Mouse (Mus musculus): ENCODE measurements around the gene Rnf26. TPM values are rescaled to one million over a fixed set of nuclear protein-coding genes. Genes with fewer than 3 reads are reported as not detected.

The Rnf26 gene
- 10 to 100 TPM; 31.1 to 33.1 TPM for total RNA-seq (2021)

DNA sequence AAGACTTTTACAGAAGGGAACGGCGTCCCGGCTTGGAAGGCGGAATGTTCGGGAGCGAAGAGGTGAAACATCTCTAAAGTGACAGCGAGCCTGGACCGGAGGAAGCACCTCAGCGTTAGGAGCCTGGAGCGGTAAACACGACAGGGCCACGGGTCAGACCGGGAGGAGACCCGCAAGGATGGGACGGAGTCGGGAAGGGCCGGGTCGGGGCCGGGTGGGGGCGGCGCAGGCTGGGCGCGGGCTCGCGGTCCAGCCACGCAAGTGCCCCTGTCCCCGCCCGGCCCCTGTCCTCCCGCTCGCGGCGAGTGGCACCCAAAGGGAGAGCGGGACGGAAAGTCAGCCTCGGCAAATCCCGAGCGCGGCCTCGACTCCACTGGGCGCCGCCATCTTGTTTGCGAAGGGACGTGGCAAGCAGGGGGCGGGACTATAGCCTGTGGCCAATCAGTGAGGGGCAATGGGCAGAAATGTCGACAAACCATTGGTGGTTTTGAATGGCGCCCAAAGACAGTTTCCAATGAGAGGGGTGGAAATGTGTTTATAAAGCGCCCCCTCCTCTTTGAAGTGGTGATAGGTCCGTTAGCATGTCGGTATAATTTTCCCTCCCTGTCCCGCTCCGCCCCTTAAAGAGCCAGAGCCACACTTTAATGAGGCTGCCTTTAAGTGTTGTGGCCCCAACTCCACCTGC, at the start of gene Rnf26, which contains the start of gene Gm49380:
Rnf26 (minus strand) TSS at position 413 of the 685 bp plus-strand sequence.
Gm49380 (minus strand) TSS at position 396 of the 685 bp plus-strand sequence.
- DNase-seq = peak; percentile 97
- intact Hi-C loops (cut with DNase I) = no loop called here

DNA sequence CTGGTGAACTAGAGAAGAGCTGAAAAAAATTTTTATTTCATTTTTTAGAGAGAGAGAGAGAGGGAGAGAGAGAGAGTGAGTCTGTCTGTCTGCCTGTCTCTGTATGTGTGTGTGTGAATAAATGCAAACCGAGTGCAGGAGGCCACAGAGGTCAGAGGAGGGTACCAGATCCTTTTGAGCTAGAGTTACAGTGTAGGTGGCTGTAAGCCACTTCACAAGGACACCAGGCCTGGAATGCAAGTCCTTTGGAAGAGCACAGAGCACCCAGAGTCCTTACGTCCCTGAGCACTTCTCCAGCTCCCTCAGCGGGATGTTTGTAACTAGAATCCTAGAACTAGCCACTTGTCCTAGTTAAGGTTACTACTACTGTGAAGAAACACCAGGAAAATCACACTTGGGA, 46.6 kb upstream of the Rnf26 start:
- intact Hi-C loops (cut with DNase I) = no loop called here
- no peak for DNase-seq

DNA sequence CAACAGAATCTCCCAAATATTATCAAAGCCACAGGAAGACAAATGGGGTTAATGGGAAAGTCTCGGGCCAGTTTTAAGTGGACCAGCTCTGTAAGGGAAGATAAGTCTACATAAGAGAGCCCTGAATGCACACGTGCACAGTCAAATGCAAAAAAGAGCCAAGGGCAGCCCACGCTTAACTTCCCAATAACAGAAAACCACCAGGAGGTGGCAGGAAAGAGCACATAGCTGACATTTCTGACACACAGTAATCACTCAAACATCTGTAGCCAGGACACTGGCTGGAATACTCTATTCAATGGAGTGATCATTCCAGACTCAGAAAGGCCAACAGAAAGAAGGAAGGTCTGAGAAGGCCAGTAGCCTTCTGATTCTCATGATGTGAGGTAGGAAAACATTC, 34.0 kb upstream of the Rnf26 start:
- DNase-seq = no peak
- intact Hi-C loops (cut with DNase I) = no loop called here

DNA sequence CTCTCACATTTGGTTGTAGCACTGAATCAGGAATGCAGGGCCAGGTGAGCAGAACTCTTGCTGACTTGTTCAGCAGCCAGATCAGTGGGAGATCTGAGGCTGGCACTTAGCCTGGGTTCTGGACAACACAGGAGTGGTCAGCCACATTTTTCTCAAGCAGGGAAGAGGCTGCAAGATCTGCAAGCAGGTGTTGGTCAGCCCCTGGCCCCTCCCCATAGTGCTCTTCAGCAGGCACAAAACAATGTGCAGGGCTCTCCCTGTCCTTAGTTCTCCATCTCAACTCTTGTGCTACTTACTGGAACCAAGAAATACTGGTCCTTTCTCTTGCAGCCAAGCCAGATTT, 31.4 kb upstream of the Rnf26 start:
- DNase-seq = peak; percentile 21
- intact Hi-C loops (cut with DNase I) = no loop called here

DNA sequence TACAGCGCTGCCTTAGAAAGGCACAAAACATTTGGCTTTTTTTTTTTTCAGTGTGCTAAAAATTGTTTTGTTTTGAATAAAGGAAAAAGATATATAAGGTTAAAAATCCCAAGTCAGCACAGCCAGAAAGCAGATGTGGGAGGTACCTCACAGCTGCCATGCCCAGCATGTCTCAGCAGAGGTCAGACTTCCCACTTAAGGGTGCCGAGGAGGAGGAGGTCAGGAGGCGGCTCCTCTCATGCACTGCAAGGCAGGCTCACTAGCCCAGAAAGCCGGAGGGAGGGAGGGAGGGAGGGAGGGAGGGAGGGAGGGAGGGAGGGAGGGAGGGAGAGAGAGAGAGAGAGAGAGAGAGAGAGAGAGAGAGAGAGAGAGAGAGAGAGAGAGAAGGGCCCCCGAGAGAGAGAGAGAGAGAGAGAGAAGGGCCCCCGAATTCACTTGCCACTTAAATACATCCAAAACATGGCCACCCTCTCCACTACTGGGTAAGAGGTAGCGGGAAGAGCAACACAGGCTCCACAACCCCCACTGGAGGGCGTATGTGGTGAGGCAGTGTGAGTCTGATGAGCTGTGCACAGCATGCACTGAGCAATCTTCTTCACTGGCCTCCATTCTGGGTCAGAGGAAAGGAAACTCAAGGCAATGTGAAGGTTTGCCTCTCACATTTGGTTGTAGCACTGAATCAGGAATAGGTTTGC, 30.9 kb upstream of the Rnf26 start:
- DNase-seq = no peak
- intact Hi-C loops (cut with DNase I) = no loop called here

DNA sequence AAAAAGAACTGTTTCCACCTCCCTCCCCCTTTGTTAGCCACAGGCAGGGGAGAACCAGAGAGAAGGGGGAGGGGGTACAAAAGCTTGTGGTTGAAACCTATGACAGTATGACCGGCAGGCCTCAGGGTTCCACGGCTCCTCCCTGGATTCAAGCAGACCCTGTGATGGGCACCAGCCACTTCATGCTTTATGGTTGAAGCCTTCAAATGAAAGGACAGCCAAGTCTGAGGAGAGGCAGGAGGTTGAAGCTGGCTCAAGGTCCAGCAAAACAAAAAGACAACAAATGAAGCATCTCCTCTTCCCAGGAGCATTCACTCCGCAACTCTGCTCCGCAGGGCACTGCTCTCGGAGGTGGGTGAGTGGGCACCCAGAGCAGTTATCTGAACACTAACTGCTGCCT, 30.1 kb upstream of the Rnf26 start:
- intact Hi-C loops (cut with DNase I) = no loop called here
- DNase-seq = no peak

DNA sequence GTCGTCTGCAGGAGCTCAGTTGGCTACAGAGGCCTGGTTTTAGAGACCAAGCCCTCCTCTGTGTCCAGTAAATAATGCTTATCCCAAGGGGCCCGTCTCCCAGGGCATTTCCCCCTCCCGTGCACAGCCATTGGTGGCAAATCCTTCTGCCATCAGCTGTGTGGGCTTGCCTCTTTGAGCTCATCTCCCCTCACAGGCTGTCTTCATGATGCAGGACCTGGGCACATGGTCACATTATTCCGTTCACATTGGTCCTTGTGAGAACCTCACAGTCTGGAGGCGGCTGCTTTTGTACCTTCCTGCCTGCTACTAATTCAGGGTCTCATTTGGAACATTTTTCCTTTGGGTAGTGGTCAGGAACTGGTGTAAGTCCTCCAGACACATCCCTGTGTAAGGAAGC, 28.6 kb upstream of the Rnf26 start:
- intact Hi-C loops (cut with DNase I) = no loop called here
- no peak for DNase-seq

DNA sequence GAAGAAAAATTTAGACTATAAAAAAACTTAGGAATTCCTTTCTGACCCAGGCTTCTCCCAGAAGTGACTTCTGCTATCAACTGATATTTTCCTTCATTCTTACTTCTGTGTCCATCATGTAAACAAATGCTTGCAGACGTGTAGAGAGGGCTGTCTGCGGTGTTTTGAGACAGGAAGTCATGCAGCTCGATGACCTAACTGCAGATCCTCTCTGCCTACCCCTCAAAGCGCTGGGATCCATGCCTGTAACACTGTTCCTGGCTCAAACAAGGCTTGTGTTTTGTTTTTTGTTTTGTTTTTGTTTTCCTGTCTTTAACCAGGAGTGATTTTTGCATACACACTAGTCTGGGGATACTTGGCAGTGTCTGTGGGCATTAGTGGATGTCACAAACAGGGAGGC, 24.5 kb upstream of the Rnf26 start:
- intact Hi-C loops (cut with DNase I) = no loop called here
- DNase-seq = no peak

DNA sequence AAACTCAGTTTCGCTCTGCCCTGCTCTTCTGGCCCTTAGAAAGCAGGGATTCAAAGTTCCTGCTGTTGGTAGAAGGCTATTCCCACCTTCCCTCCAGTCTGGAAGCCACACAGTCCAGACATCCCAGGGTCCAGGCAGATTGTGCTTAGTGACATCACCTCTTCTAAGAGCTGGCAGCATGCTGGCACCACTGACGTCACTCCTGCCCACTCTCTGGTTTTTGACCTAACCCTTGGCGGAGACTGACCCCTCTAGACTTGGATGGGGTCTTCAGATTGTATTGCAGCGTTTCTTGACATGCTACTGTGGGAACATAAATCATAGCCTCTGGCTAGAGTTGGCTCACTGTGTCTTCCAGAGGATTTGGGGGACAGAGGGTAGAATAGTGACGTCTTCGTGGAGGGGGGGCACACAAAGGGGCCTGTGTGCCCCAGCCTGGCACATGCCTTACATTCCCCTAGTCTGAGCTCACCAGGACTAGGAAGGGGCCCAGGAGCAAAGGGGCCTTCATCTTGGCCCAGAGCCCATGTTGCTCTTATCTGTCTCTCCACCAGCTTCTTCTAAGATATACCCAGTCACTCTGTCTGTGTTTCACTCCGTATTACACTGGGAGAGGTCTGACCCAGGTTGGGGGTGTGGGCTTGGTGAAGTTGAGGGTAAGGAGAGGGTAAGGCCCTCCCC, 22.6 kb upstream of the Rnf26 start:
- intact Hi-C loops (cut with DNase I) = no loop called here
- DNase-seq = no peak

DNA sequence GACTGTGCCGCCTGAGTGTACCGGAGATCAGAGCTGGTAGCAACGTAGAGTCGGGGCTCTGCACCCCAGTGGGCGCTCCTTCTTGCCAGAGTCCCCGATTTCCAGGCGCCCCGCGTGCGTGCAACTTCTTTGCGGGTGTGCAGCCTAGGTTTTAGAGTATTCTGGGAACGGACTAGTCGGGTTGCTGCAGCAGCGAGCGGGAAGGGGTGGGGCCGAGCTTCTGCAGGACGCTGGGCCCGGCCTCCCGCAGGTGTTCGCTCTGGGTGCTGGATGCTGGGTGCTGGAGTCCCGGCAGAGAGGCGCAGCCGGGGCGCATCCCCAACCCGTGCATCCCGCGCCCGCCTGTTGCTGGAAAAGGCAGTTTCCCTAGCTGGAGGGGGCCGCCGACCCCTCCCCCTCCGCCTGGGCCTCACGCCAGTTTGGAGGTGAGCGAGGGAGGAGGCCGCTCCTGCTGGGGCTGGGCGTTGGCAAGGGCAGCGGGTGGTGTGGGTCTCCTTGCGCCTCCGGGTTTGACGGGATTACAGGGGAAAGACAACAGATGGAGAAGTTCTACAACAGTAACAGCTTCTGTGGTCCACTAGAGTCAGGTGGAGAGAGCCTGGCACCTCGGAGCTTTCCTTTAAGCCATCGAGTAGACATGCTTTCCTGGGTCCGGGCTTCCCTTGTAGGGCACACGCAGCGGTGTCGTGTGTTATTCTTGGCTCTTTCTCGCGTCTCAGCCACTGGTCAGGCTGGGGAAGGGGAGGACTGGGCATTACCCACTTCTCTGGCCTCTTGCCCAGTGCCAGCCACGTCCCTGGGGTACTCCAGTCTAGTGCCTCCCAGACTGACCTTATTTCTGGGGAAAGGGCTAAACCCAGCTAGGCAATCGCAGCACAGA, 21.8 kb upstream of the Rnf26 start:
- DNase-seq = peak; percentile 76
- intact Hi-C loops (cut with DNase I) = no loop called here

DNA sequence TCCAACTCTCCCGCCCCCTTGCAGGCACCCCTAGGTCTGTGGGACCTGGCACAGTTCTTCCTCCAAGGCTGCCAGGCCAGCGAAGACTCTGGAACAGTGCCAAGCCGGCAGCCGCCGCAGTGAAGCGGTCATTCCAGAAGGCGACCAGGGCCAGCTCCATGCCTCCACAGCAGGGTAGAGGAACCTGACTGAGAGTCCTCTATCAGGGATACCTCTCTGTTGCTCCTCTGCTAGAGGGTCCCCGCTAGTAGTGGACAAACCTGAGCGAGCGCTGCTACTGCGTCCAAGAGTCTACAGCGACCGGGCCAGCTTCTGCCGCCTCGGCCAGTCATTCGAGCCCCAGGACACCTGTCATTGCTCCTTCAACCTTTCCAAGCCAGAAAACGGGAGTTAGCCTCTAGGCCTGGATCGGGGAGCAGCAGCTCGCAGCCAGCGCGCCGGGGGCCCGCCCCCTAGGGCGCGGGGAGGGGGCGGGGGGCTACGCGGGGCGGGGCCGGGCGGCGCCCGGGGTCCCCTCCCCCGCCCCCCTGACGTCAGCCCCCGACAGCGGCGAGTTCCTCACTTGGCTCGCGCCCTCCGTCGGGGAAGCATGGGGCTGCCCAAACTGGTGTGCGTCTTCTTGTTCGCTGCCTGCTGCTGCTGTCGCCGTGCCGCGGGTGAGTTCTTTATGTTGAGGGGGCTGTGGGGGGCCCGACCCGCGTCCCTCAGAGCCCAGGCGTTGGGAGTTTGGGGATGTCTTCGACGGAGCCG, 21.0 kb upstream of the Rnf26 start, which contains the start of gene Mcam:
Mcam (plus strand) TSS at position 369 of the 750 bp plus-strand sequence.
- intact Hi-C loops (cut with DNase I) = no loop called here

DNA sequence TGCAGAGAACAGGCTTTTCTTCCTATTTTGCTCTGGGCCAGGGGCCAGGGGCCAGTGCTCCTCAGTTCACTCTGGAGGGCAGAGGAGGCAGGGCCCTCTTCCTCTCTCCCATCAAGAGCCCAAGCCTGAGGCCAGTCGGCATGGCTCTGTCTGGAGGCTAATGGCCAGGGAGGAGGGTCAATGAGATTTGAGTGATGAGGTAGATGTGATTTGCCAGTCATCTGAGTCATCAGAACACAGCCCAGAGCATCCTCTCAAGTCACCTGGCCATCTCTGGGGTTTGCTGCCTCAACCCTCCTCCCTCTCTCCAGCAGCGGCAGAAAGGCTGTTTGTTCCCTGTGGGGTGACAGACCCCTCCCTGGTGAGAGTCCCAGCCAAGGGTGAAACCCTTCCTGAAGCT, 20.0 kb upstream of the Rnf26 start:
- no peak for DNase-seq
- intact Hi-C loops (cut with DNase I) = no loop called here

More for the DNA sequence above, 21.0 kb upstream of the Rnf26 start, which contains the start of gene Mcam:
- peak; percentile 87 for DNase-seq

DNA sequence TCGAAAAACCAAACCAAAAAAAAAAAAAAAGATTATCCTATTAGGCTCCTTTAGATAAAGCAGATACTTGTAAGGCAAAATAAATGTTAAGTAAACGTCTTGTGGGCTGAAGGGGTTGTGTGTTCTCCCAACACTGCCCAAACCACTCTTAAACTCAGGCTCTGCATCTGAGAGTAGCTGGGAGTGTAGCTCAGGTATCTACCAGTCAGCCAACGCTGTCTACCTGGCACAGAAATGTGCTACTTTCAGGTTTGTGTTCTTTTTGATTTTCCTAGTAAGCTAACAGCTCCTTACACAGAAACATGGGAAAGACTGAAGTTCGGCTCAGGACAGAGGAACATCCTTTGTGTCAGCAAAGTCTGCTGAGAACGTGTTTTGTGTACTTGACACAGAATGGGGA, 18.9 kb upstream of the Rnf26 start:
- intact Hi-C loops (cut with DNase I) = no loop called here

DNA sequence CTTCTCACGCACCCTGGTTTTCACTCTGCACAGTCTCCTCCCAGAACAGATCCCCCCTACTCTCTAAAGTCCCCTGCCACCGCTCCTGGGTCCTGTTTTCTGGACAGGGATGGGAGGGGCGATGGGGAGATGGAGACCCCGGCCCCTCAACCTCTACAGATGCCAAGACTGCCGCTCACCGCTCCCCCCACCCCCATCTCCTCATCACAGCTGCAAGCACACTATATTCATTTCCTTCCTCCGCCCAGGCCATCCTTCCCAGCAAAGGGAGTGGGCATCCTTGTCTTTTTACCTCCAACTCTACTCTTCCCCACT, 17.9 kb upstream of the Rnf26 start:
- no peak for DNase-seq
- intact Hi-C loops (cut with DNase I) = no loop called here

More for the DNA sequence above, 18.9 kb upstream of the Rnf26 start:
- no peak for DNase-seq

DNA sequence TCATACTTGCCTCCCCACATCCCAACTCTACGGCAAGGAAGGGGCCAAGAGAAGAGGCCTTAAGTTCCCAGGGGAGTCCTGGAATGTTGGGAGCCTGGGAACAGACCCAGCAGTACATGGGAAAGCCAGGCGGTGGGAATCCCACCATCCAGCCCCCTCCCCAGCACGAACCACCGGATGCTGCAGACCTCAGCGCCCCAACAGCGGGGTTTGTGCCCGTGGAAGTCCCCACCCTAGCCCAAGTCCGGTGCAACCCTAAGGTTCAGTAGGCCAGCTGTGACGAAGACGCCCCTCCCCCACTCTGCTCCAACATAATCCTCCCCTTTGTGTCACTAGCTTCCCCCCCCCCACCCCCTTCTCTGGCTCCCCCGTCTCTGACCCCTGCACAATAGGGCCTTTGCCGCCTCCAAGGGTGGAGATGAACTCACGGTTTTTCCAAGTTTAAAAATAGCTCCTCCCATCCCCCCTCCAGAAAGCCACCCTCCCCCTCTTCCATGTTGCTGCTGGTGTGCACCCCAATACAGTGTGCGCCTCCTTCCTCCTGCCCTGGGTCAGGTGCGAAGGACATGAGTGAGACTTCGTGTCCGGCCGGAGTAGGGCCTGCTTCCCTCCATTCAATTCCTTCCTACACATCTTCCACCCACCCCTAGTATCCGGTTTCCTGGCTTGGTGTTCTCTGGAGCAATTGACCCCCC, 17.4 kb upstream of the Rnf26 start:
- intact Hi-C loops (cut with DNase I) = no loop called here
- DNase-seq = peak; percentile 18

DNA sequence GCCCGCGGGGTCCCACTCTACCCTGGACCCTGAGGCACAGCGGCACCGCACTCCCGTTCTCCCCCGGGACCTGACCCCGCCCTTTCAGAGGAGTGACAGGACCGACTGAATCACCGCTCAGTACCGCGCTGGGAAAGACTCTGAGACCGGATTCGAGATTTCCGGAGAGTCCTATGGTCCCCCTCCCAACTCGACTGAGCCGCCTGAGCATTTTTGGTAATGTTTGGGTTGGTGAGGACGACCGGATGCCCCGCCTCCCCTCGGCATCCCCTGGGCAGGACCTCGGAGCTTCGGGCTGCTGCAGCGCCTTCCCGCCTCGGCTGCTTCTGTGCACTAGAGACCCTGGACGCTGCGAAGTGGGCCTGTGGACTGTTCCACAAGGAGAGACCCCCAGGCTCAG, 16.7 kb upstream of the Rnf26 start:
- peak; percentile 22 for DNase-seq
- intact Hi-C loops (cut with DNase I) = no loop called here

DNA sequence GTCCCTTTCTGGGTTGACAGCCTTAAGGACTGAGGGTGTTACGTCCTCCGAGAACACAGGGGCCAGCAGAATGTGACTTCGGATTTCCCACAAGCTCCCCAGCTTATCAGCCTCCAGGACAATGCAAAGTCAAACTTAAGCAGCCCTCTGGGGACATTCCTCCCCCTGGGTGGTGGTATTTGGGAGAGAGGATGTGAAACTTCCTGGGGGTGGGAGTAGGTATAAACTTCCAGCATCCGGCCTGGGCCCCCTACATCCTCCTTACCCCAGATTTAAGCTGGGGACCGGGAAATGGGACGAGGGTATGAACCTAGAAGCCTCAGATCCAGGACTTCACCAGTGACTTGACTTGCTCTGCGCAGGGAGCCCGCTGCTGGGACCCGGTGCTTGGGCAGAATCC, 16.3 kb upstream of the Rnf26 start:
- intact Hi-C loops (cut with DNase I) = loop anchor here (10.0 kb wide), 1 partner anchor 265 kb away; the partner anchor contains the start of gene Slc37a4
- DNase-seq = no peak

DNA sequence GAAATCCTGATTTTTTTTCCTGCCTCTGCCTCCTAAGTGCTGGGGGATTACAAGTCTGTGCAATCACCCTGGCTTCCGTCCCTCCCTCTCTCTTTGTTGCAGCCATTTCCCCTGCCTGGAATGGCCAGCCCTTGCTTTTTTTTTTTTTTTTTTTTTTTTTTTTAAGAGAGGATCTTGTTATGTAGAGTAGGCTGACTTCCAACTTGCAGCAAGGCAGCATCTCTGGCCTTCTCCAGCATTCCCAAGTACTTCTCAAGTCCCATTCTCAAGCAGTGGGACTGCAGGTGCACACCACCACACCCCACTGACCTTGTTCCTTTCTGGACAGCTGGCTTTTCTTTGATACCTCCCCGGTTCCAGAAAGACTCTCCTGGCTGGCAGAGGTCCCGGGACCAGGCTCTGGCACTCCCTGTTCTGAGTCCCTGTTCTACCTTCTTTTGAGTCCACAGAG, 14.1 kb upstream of the Rnf26 start:
- DNase-seq = no peak
- intact Hi-C loops (cut with DNase I) = loop anchor here (10.0 kb wide), 1 partner anchor 267 kb away; the partner anchor contains the start of gene Slc37a4

DNA sequence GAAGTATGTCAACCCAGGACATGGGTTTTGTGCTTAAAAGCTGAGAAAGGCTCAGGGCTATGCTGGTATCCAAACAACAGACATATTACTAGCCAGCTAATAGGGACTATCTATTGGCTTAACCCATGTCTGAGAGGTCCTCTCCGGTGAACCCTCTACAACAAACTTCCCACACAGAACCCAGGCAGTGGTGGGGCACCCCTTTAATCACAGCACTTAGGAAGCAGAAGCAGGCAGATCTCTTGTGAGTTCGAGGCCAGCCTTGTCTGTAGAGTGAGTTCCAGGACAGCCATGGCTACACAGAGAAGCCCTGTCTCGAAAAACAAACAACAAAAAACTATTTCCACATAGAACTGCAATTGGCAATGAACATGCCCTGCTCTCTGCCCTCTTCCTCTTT, 13.4 kb upstream of the Rnf26 start:
- DNase-seq = no peak
- intact Hi-C loops (cut with DNase I) = loop anchor here (10.0 kb wide), 1 partner anchor 268 kb away; the partner anchor contains the start of gene Slc37a4

All from left cerebral cortex, postnatal 4 days (tissue).